Mouse (Mus musculus) cortical plate, adult 2 months (tissue): ENCODE measurements around the gene Rufy1.

Experiments
- CTCF ChIP-seq: fragments of 200-500 bp; IDR thresholded peaks from 2 replicates; pipeline ENCODE4 v1.5.1; 2011; ENCODE audit warnings: mild to moderate bottlenecking, control low read depth, low read length; ENCODE audit not compliant: insufficient read depth; ENCODE audit errors: extremely low read depth
- POLR2A ChIP-seq: fragments of 200-500 bp; IDR thresholded peaks from 2 replicates; pipeline ENCODE4 v1.6.1; 2011; ENCODE audit warnings: mild to moderate bottlenecking, low read length, control low read depth; ENCODE audit not compliant: insufficient read depth; ENCODE audit errors: extremely low read depth

DNA sequence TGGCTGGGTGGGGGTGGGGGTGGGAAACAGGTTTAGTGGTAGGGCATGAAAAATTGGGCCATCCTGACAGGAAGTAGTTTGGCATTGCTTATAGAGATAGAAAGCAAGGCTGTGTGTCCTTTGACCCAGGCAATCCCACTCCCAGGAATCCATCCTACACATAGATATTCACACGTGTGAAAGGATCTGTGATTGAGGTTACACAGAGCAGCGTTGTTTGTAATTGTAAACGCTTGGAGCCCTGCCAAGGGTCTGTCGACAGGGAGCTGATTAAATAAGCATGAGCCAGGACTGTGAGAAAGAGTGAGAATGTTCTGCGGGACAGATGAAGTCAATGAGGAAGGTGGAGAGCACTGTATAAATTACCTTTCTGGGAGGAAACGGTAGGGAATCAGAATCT lies 46.0 kb upstream of the Rufy1 start:
- TF ChIP-seq CTCF (no peak), POLR2A (no peak)
